Mouse (Mus musculus): ENCODE data around the gene Gm3317.
"Not testable (repeated sequence)": the region's sequence is repeated elsewhere in the genome, so short reads cannot be mapped to it uniquely, and the experiment has no call there.

The Gm3317 gene

DNA sequence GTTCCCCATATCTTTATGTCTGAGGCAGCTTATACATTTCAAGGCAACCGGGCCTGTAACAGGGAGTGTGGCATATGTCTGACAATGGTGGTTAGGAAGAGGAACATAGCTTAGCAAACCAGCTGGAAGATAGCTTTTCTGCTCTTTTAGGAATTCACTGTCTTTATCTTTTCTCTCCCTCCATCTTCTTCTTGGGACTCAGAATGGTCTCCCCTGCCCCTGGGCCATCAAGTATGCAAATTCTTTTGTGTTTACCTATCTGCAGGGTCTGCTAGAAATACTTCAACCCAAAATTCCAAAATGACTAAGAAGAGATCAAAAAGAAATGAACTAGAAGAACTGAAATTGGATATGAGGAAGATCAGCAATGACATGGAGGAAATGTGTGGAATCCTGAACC, at the start of gene Gm3317:
TSS of gene Gm3317 (plus strand) at position 301 of the 400 bp plus-strand sequence.
- not testable (repeated sequence) for DNase-seq

DNA sequence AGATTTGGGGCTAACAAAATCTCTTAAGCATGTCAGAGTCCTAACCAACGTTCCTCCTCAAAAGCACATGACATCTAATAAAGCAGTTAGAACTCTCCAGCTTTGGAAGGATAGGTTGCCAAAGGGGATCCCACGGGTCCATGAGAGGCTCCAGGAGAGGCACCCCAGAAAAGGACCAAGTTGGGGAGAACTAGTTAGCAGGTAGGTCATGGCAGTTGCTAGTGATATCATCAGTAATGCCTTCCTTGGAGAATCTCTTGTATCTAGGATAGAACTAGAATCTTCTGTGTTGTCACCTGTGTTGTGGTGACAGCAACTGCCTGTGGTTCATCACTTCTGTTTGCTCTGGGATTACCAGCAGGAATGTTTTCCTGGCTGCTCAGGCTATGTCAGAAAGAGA, 33.1 kb upstream of the Gm3317 start, which contains the start of gene Gm8279:
TSS of gene Gm8279 (plus strand) at position 301 of the 400 bp plus-strand sequence.
- not testable (repeated sequence) for DNase-seq

DNA sequence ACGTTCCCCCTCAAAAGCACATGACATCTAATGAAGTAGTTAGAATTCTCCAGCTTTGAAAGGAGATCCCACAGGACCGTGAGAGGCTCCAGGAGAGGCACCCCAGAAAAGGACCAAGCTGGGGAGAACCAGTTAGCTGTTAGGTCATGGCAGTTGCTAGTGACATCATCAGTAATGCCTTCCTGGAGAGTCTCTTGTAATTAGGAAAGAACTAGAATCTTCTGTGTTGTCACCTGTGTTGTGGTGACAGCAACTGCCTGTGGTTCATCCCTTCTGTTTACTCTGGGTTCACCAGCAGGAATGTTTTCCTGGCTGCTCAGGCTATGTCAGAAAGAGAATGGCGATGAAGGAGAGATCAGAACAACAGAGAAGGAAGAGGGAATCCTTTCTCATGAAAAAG, 21.2 kb downstream of the Gm3317 start, which contains the start of gene Gm8271:
TSS of gene Gm8271 (plus strand) at position 301 of the 400 bp plus-strand sequence.
- DNase-seq = not testable (repeated sequence)

All from cerebellum, adult 9-10 months (tissue).